ENCODE assay signal across 8 mouse cellular contexts in genomic region chr5:146230864-146231654, GRCm38 (mm10). TPM values are rescaled to one million over a fixed set of nuclear protein-coding genes. Genes with fewer than 3 reads are reported as not detected.
DNase-seq lines count a peak whose midpoint lies in the region; ATAC-seq lines count a peak whose summit lies in the region.

Gene Cdk8, plus strand, starts transcription at chr5:146231230.

- peak; percentile 97 for DNase-seq in adipocyte (ENCODE audit: low spot score)
- peak; percentile 98 for DNase-seq in embryo, embryonic 10 days (ENCODE audit: low spot score)
- DNase-seq in gastrocnemius, postnatal 10 days, result peak; percentile 91
- DNase-seq in induced T-regulatory cell, adult 2 months (ENCODE audit: low read depth), result peak; percentile 95
- DNase-seq in left cerebral cortex, adult 9 months (ENCODE audit: low spot score in 2 of 2), result peak; percentile 79 to 93
- DNase-seq in right cerebral cortex, postnatal 14 days, result peak; percentile 94
- peak; percentile 88 to 90 for DNase-seq in urinary bladder, postnatal 36 days (ENCODE audit: low spot score in 2 of 2)

- ATAC-seq in megakaryocyte progenitor cell, adult 5-6 weeks (replicated peaks; ENCODE audit: poor library complexity), result peak; percentile 88

RNA-seq across cellular contexts. Expression of gene Cdk8, which starts in this region (rescaled TPM):
- 10 to 100 TPM; 20.5 to 27.2 TPM for total RNA-seq in gastrocnemius, postnatal 10 days (2021)
- 53.2 and 55.4 TPM in 2 replicates for total RNA-seq in megakaryocyte progenitor cell, adult 5-6 weeks (2015)
- 41.0 and 50.5 TPM in 2 replicates for total RNA-seq in megakaryocyte progenitor cell, adult 5-6 weeks (2017)

Comparison
In these comparisons a context has a peak if more than half of its experiments do, and no peak if none do; other contexts are left out.
1. Peak in every context shown above with its lines: DNase-seq and ATAC-seq.